Mouse (Mus musculus) activated CD4-positive, CD25-positive, alpha-beta regulatory T cell, adult 4 months (primary cell): ENCODE data around the gene Oat. TPM values are rescaled to one million over a fixed set of nuclear protein-coding genes. Genes with fewer than 3 reads are reported as not detected.

ENCODE experiments used
- ATAC-seq: one replicate; pipeline ENCODE4 v1.8.0; 2017
- polyA plus RNA-seq, 2 experiments: library from polyadenylated mRNA; unstranded; fragments of 100-300 nt; shearing (Covaris generic); gene quantifications; one replicate each; pipeline ENCODE4 v1.2.1; 2017

Gene Oat
- polyA plus RNA-seq, 2 experiments from 2014 or later, result 78.7 to 79.0 TPM

- ATAC-seq, result no peak
These were observed 17.6 kb upstream of the Oat start for GRCm38 (mm10) chr7:132593762-132594161.

- ATAC-seq, result no peak
These were observed 13.4 kb upstream of the Oat start for GRCm38 (mm10) chr7:132589610-132590009.

GRCm38 (mm10) chr7:132587167-132587566 is 11.0 kb upstream of the Oat start:
- no peak for ATAC-seq

- ATAC-seq, result no peak
These were observed 9.7 kb upstream of the Oat start for GRCm38 (mm10) chr7:132585695-132586491.

- no peak for ATAC-seq
These were observed 5.2 kb upstream of the Oat start for GRCm38 (mm10) chr7:132581441-132581840.

GRCm38 (mm10) chr7:132580511-132580910 is 4.3 kb upstream of the Oat start:
- ATAC-seq, result no peak

GRCm38 (mm10) chr7:132576891-132577290 is 693 bp upstream of the Oat start:
- ATAC-seq, result no peak

GRCm38 (mm10) chr7:132575623-132576022 is 575 bp downstream of the Oat start:
- ATAC-seq, result peak; percentile 60

- no peak for ATAC-seq
These were observed 1.6 kb downstream of the Oat start for GRCm38 (mm10) chr7:132574646-132575045.

- ATAC-seq, result no peak
These were observed 3.0 kb downstream of the Oat start for GRCm38 (mm10) chr7:132573205-132573604.

- ATAC-seq, result no peak
These were observed 3.5 kb downstream of the Oat start for GRCm38 (mm10) chr7:132572738-132573137.

GRCm38 (mm10) chr7:132571481-132571880 is 4.7 kb downstream of the Oat start:
- no peak for ATAC-seq

- ATAC-seq, result no peak
These were observed 6.1 kb downstream of the Oat start for GRCm38 (mm10) chr7:132570071-132570470.

- ATAC-seq, result peak; percentile 75
These were observed 7.4 kb downstream of the Oat start for GRCm38 (mm10) chr7:132568817-132569216.

GRCm38 (mm10) chr7:132565831-132566230 is 10.4 kb downstream of the Oat start:
- ATAC-seq, result no peak

- no peak for ATAC-seq
These were observed 16.9 kb downstream of the Oat start for GRCm38 (mm10) chr7:132559138-132559766.

GRCm38 (mm10) chr7:132558141-132558736 is 18.0 kb downstream of the Oat start:
- ATAC-seq, result no peak

- no peak for ATAC-seq
These were observed 19.6 kb downstream of the Oat start for GRCm38 (mm10) chr7:132556575-132556974.

GRCm38 (mm10) chr7:132555911-132556310 is 20.3 kb downstream of the Oat start:
- ATAC-seq, result no peak

GRCm38 (mm10) chr7:132554091-132554490 is 22.1 kb downstream of the Oat start:
- no peak for ATAC-seq

- ATAC-seq, result peak; percentile 92
These were observed 24.7 kb downstream of the Oat start for GRCm38 (mm10) chr7:132551351-132552126.

GRCm38 (mm10) chr7:132547126-132547525 is 29.1 kb downstream of the Oat start:
- ATAC-seq, result no peak

GRCm38 (mm10) chr7:132542427-132542826 is 33.8 kb downstream of the Oat start:
- ATAC-seq, result no peak
